Mouse (Mus musculus) left cerebral cortex, postnatal 25 days (tissue): ENCODE data around the gene Pm20d1. TPM values are rescaled to one million over a fixed set of nuclear protein-coding genes. Genes with fewer than 3 reads are reported as not detected.

Experiments
- DNase-seq, 2 experiments: peaks; one replicate each; pipeline ENCODE4 v3.0.0; 2022; ENCODE audit warnings: low spot score in 2 of 2, mixed read lengths in 1 of 2
- intact Hi-C: fragments of 180-260 bp; cut with DNase I; formaldehyde crosslinking; loops from one replicate; pipeline ENCODE4 v1.15.1; 2025
- total RNA-seq, 2 experiments: library from RNA; stranded (reverse); gene quantifications; 2 replicates each; pipeline ENCODE4 v1.2.3; 2021

Gene Pm20d1
- total RNA-seq, 2 experiments from 2014 or later, result 1.9 to 2.1 TPM

GRCm38 (mm10) chr1:131867946-131868290, 70.7 kb downstream of the Pm20d1 start:
- no peak for DNase-seq
- intact Hi-C loops, result no loop called here

DNA sequence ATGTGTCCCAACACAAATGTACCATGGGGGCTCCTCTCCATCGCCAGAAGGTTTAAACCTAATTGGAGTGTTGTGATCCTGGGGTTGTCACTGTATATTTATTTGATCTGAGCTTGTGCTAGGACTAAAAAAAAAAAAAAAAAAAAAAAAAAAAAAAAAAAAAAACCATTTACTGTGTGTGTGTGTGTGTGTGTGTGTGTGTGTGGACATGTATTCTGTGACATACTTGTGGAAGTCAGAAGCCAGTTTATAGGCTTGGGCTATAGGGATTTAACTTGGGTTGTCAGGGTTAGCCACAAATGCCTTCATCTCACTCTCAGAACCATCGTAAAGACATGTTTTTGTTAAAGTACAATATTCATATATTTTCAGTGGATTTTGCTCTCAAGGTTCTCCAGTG, 72.4 kb downstream of the Pm20d1 start:
- no peak for DNase-seq
- intact Hi-C loops, result no loop called here

Other genes starting within 250 kb of the Pm20d1 start
- not detected for gene Avpr1b, start 198.1 kb upstream of the Pm20d1 start, total RNA-seq
- gene Ctse, start 159.1 kb upstream of the Pm20d1 start, total RNA-seq, result not detected
- 1 to 10 TPM; 3.1 to 4.0 TPM for gene Rab7b, start 108.7 kb upstream of the Pm20d1 start, total RNA-seq
- under 1 TPM in 1 of 2 experiments, not detected in 1; 0.14 TPM for gene Slc26a9, start 53.4 kb upstream of the Pm20d1 start, total RNA-seq
- gene Slc41a1, start 30.1 kb downstream of the Pm20d1 start, total RNA-seq, result 10 to 100 TPM; 46.4 to 51.0 TPM
- 1 to 10 TPM; 5.1 to 7.6 TPM for gene Rab29, start 69.8 kb downstream of the Pm20d1 start, total RNA-seq
- 100 to 1,000 TPM; 148 to 152 TPM for gene Nucks1, start 113.2 kb downstream of the Pm20d1 start, total RNA-seq
- 1 to 10 TPM; 1.1 to 1.9 TPM for gene Slc45a3, start 165.6 kb downstream of the Pm20d1 start, total RNA-seq
- gene Elk4, start 210.2 kb downstream of the Pm20d1 start, total RNA-seq, result 10 to 100 TPM; 52.6 TPM